In genomic region chr12:83631743-83632679, GRCm38 (mm10) we compare ENCODE assay signal across 8 mouse cellular contexts. TPM values are rescaled to one million over a fixed set of nuclear protein-coding genes. Genes with fewer than 3 reads are reported as not detected.
DNase-seq lines count a peak whose midpoint lies in the region; ATAC-seq and TF ChIP-seq lines count a peak whose summit lies in the region.

No protein-coding gene starts in this region.

- TF ChIP-seq EP300 in liver, embryonic 14.5 days (IDR thresholded peaks at IDR 0.05; ENCODE audit: low read depth) = no peak; the same call in 1 of the 2 replicates
- peak; percentile 55 for TF ChIP-seq EP300 in stomach, postnatal 0 days (optimal IDR thresholded peaks at IDR 0.05)

- H3K27ac ChIP-seq in forebrain, embryonic 10.5 days = peak overlapping the region; percentile 96
- peak overlapping the region; percentile 97 for H3K27ac ChIP-seq in heart, embryonic 15.5 days
- H3K27ac ChIP-seq in liver, embryonic 14.5 days = peak overlapping the region; percentile 89
- peak overlapping the region; percentile 93 for H3K27ac ChIP-seq in neural tube, embryonic 11.5 days (ENCODE audit: low read depth, low read length)
- peak overlapping the region; percentile 98 for H3K27ac ChIP-seq in stomach, postnatal 0 days (replicated peaks)

- peak; percentile 41 for TF ChIP-seq CTCF in liver, embryonic 14.5 days (IDR thresholded peaks at IDR 0.05; ENCODE audit: low read depth)
- TF ChIP-seq CTCF in stomach, postnatal 0 days (IDR thresholded peaks at IDR 0.05; ENCODE audit: low read depth) = peak; percentile 50

- peak; percentile 99 for ATAC-seq in heart, embryonic 15.5 days (replicated peaks; ENCODE audit: insufficient number of reproducible peaks, insufficient read depth, low FRiP score, low read depth)
- ATAC-seq in liver, embryonic 14.5 days (ENCODE audit: insufficient read depth) = peak; percentile 100
- peak; percentile 100 for ATAC-seq in neural tube, embryonic 11.5 days (ENCODE audit: insufficient read depth, low FRiP score, low TSS enrichment)
- peak; percentile 100 for ATAC-seq in stomach, postnatal 0 days (ENCODE audit: low FRiP score, low TSS enrichment)

- peak; percentile 96 to 97 for DNase-seq in CD8-positive naive resting alpha-beta T cell, adult 2 months (ENCODE audit: low read depth in 2 of 2, low spot score in 2 of 2)
- peak; percentile 96 for DNase-seq in c-Kit-positive CD71-negative TER-119-negative erythroid progenitor cells, embryonic 14.5 days (ENCODE audit: low read depth)
- DNase-seq in forebrain, embryonic 10.5 days (ENCODE audit: extremely low spot score, low spot score) = peak; percentile 96
- peak; percentile 93 to 97 for DNase-seq in kidney, postnatal 25 days
- DNase-seq in liver, embryonic 14.5 days (ENCODE audit: low read depth in 3 of 3, low spot score in 3 of 3) = peak; percentile 98 to 99 (median 98)
- DNase-seq in neural tube, embryonic 11.5 days (ENCODE audit: low spot score) = peak; percentile 95
- DNase-seq in stomach, postnatal 0 days (ENCODE audit: low spot score) = peak; percentile 95

- H3K9me3 ChIP-seq in forebrain, embryonic 10.5 days = no peaks in the 10 kb centered on the region
- no peaks in the 10 kb centered on the region for H3K9me3 ChIP-seq in heart, embryonic 15.5 days (replicated peaks)
- no peaks in the 10 kb centered on the region for H3K9me3 ChIP-seq in liver, embryonic 14.5 days (ENCODE audit: control insufficient read depth, low read length)
- no peaks in the 10 kb centered on the region for H3K9me3 ChIP-seq in neural tube, embryonic 11.5 days (ENCODE audit: control insufficient read depth, low read length)
- H3K9me3 ChIP-seq in stomach, postnatal 0 days (ENCODE audit: control insufficient read depth, low read length) = no peaks in the 10 kb centered on the region

- H3K9ac ChIP-seq in heart, embryonic 15.5 days = peak overlapping the region; percentile 90
- H3K9ac ChIP-seq in liver, embryonic 14.5 days (replicated peaks) = peak overlapping the region; percentile 91
- H3K9ac ChIP-seq in neural tube, embryonic 11.5 days (ENCODE audit: low read length) = peak overlapping the region; percentile 98
- peak overlapping the region; percentile 82 for H3K9ac ChIP-seq in stomach, postnatal 0 days (ENCODE audit: low read length)

- peaks cover 10% of the 10 kb centered on the region for H3K4me1 ChIP-seq in forebrain, embryonic 10.5 days
- H3K4me1 ChIP-seq in heart, embryonic 15.5 days (replicated peaks) = peaks cover 13% of the 10 kb centered on the region
- peaks cover 2 to 8% of the 10 kb centered on the region in 2 experiments; a peak in 3 of 4 replicates for H3K4me1 ChIP-seq in liver, embryonic 14.5 days (replicated peaks; ENCODE audit: control insufficient read depth in 2 of 2, insufficient read depth in 2 of 2, low read length in 1 of 2)
- peaks cover 5% of the 10 kb centered on the region; the same call in 1 of the 2 replicates for H3K4me1 ChIP-seq in neural tube, embryonic 11.5 days (ENCODE audit: control insufficient read depth, insufficient read depth, low read length)
- H3K4me1 ChIP-seq in stomach, postnatal 0 days (replicated peaks; ENCODE audit: control insufficient read depth, insufficient read depth) = no peaks in the 10 kb centered on the region

- peak overlapping the region; percentile 76 for H3K4me2 ChIP-seq in heart, embryonic 15.5 days
- H3K4me2 ChIP-seq in liver, embryonic 14.5 days (ENCODE audit: low read depth) = peak overlapping the region; percentile 90
- H3K4me2 ChIP-seq in neural tube, embryonic 11.5 days (ENCODE audit: low read depth) = peak overlapping the region; percentile 66
- peak overlapping the region; percentile 74 for H3K4me2 ChIP-seq in stomach, postnatal 0 days (replicated peaks; ENCODE audit: low read depth)

- WGBS in forebrain, embryonic 10.5 days = under 1% methylated on average over 57 of the region's 68 CpGs
- WGBS in heart, embryonic 15.5 days = under 1% methylated on average over 67 of the region's 68 CpGs
- under 1% methylated on average over 60 of the region's 68 CpGs for WGBS in liver, embryonic 14.5 days (ENCODE audit: insufficient replicate concordance)
- WGBS in neural tube, embryonic 11.5 days = under 1% methylated on average over 47 of the region's 68 CpGs
- under 1% methylated on average over 49 of the region's 68 CpGs for WGBS in stomach, postnatal 0 days

- no peaks in the 10 kb centered on the region for H3K27me3 ChIP-seq in forebrain, embryonic 10.5 days (ENCODE audit: poor library complexity, severe bottlenecking)
- H3K27me3 ChIP-seq in heart, embryonic 15.5 days = no peaks in the 10 kb centered on the region
- H3K27me3 ChIP-seq in liver, embryonic 14.5 days (ENCODE audit: control insufficient read depth, insufficient read depth, low read length) = no peaks in the 10 kb centered on the region
- no peaks in the 10 kb centered on the region for H3K27me3 ChIP-seq in neural tube, embryonic 11.5 days (ENCODE audit: control insufficient read depth, insufficient read depth, low read length)
- no peaks in the 10 kb centered on the region for H3K27me3 ChIP-seq in stomach, postnatal 0 days (ENCODE audit: control insufficient read depth, insufficient read depth, low read length)

- H3K4me3 ChIP-seq in forebrain, embryonic 10.5 days = peak overlapping the region; percentile 78
- H3K4me3 ChIP-seq in heart, embryonic 15.5 days = peak overlapping the region; percentile 81
- H3K4me3 ChIP-seq in liver, embryonic 14.5 days (ENCODE audit: insufficient read depth in 1 of 2, low read depth in 2 of 2, low read length in 2 of 2) = peak overlapping the region; percentile 85 to 93
- H3K4me3 ChIP-seq in neural tube, embryonic 11.5 days (ENCODE audit: low read depth, low read length) = peak overlapping the region; percentile 72
- peak overlapping the region; percentile 66 for H3K4me3 ChIP-seq in stomach, postnatal 0 days (ENCODE audit: low read depth, low read length)

- H3K36me3 ChIP-seq in forebrain, embryonic 10.5 days (replicated peaks) = peaks cover 32% of the 10 kb centered on the region
- peaks cover 11% of the 10 kb centered on the region; the same call in 1 of the 2 replicates for H3K36me3 ChIP-seq in heart, embryonic 15.5 days
- peaks cover 20% of the 10 kb centered on the region for H3K36me3 ChIP-seq in liver, embryonic 14.5 days (replicated peaks; ENCODE audit: control insufficient read depth, insufficient read depth, low read depth)
- no peaks in the 10 kb centered on the region for H3K36me3 ChIP-seq in neural tube, embryonic 11.5 days (ENCODE audit: control insufficient read depth, insufficient read depth, low read length)
- H3K36me3 ChIP-seq in stomach, postnatal 0 days (ENCODE audit: control insufficient read depth, insufficient read depth, low read length) = no peaks in the 10 kb centered on the region; the same call in 1 of the 2 replicates

RNA-seq across cellular contexts. Expression of gene Rbm25, which starts 1.0 kb away (rescaled TPM):
- 294 and 319 TPM in 2 replicates for polyA plus RNA-seq in forebrain, embryonic 10.5 days (2016; fragmentation: Nextera tagmentation; extraction: Ambion mirVana)
- polyA plus RNA-seq in heart, embryonic 15.5 days (2015; fragmentation: Nextera tagmentation; extraction: Ambion mirVana) = 156 and 157 TPM in 2 replicates
- 26.4 and 41.9 TPM in 2 replicates for polyA plus RNA-seq in liver, embryonic 14.5 days (2012; rRNA removed)
- 74.4 and 80.7 TPM in 2 replicates for polyA plus RNA-seq in liver, embryonic 14.5 days (2014; fragmentation: Nextera tagmentation; extraction: Ambion mirVana)
- 249 and 251 TPM in 2 replicates for polyA plus RNA-seq in neural tube, embryonic 11.5 days (2014; fragmentation: Nextera tagmentation; extraction: Ambion mirVana)
- 105 and 115 TPM in 2 replicates for polyA plus RNA-seq in stomach, postnatal 0 days (2015; fragmentation: Nextera tagmentation; extraction: Ambion mirVana)

RNA-seq across cellular contexts. Expression of gene Zfyve1, which starts 35.0 kb away (rescaled TPM):
- 21.3 and 21.9 TPM in 2 replicates for polyA plus RNA-seq in forebrain, embryonic 10.5 days (2016; fragmentation: Nextera tagmentation; extraction: Ambion mirVana)
- 13.9 and 16.8 TPM in 2 replicates for polyA plus RNA-seq in heart, embryonic 15.5 days (2015; fragmentation: Nextera tagmentation; extraction: Ambion mirVana)
- polyA plus RNA-seq in liver, embryonic 14.5 days (2012; rRNA removed) = 6.3 and 7.0 TPM in 2 replicates
- 4.8 and 5.4 TPM in 2 replicates for polyA plus RNA-seq in liver, embryonic 14.5 days (2014; fragmentation: Nextera tagmentation; extraction: Ambion mirVana)
- 25.2 and 25.9 TPM in 2 replicates for polyA plus RNA-seq in neural tube, embryonic 11.5 days (2014; fragmentation: Nextera tagmentation; extraction: Ambion mirVana)
- polyA plus RNA-seq in stomach, postnatal 0 days (2015; fragmentation: Nextera tagmentation; extraction: Ambion mirVana) = 7.6 and 8.2 TPM in 2 replicates

RNA-seq across cellular contexts. Expression of gene Psen1, which starts 55.9 kb away (rescaled TPM):
- polyA plus RNA-seq in forebrain, embryonic 10.5 days (2016; fragmentation: Nextera tagmentation; extraction: Ambion mirVana) = 58.2 and 60.5 TPM in 2 replicates
- 38.9 and 44.0 TPM in 2 replicates for polyA plus RNA-seq in heart, embryonic 15.5 days (2015; fragmentation: Nextera tagmentation; extraction: Ambion mirVana)
- 6.3 and 6.8 TPM in 2 replicates for polyA plus RNA-seq in liver, embryonic 14.5 days (2012; rRNA removed)
- polyA plus RNA-seq in liver, embryonic 14.5 days (2014; fragmentation: Nextera tagmentation; extraction: Ambion mirVana) = 21.0 and 21.1 TPM in 2 replicates
- 74.8 and 77.7 TPM in 2 replicates for polyA plus RNA-seq in neural tube, embryonic 11.5 days (2014; fragmentation: Nextera tagmentation; extraction: Ambion mirVana)
- polyA plus RNA-seq in stomach, postnatal 0 days (2015; fragmentation: Nextera tagmentation; extraction: Ambion mirVana) = 64.7 and 67.2 TPM in 2 replicates

Comparison
In these comparisons a context has a peak if more than half of its experiments do, and no peak if none do; other contexts are left out.
1. Peak in every context shown above with its lines: DNase-seq, ATAC-seq, H3K4me3 ChIP-seq and H3K27ac ChIP-seq.